Comparison of ENCODE assay signal across 8 mouse cellular contexts in the genomic region with DNA sequence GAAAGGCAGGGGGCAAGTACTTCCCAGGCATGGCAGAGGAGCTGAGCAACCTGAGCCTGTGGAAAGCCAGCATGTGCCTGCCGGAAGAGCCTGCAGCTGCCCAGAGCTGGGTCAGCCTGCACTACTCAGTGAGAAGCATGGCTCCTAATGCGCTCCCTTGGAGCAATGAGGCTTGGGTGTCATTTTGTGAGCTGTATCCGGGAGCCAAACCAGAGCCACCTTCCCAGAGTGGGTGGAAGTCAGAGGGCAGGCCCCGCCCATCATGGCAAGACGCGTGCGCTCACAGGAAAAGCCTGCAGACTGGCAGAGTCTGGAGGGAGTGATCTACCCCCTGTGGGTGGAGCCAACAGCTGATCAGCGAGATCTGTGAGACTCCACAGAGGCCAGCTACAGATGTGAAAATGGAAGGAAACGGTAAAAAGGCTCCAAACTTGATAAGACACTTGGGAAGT.
DNase-seq lines count a peak whose midpoint lies in the region; ATAC-seq lines count a peak whose summit lies in the region.

No protein-coding gene starts in this region.

- no peaks in the 10 kb centered on the region for H3K4me1 ChIP-seq in embryonic facial prominence, embryonic 14.5 days (ENCODE audit: control insufficient read depth, insufficient read depth, low read length)
- H3K4me1 ChIP-seq in heart, embryonic 11.5 days (ENCODE audit: control insufficient read depth, insufficient read depth, low read length) = no peaks in the 10 kb centered on the region

- H3K4me2 ChIP-seq in embryonic facial prominence, embryonic 14.5 days (ENCODE audit: low read depth, low read length) = peak overlapping the region; percentile 66
- H3K4me2 ChIP-seq in heart, embryonic 11.5 days = peak overlapping the region; percentile 70

- 0% methylated on average over 9 of the region's 9 CpGs for WGBS in embryonic facial prominence, embryonic 14.5 days
- under 1% methylated on average over 9 of the region's 9 CpGs for WGBS in heart, embryonic 11.5 days (ENCODE audit: insufficient replicate concordance)

- ATAC-seq in CD4-positive, CD25-positive, alpha-beta regulatory T cell, adult 4 months = peak; percentile 99
- ATAC-seq in embryonic facial prominence, embryonic 14.5 days (ENCODE audit: low read depth) = peak; percentile 97
- ATAC-seq in heart, embryonic 11.5 days (replicated peaks; ENCODE audit: insufficient number of reproducible peaks, low FRiP score, low TSS enrichment) = peak; percentile 86

- H3K9me3 ChIP-seq in embryonic facial prominence, embryonic 14.5 days (ENCODE audit: control insufficient read depth, low read length) = no peaks in the 10 kb centered on the region
- H3K9me3 ChIP-seq in heart, embryonic 11.5 days (replicated peaks; ENCODE audit: control insufficient read depth, low read length) = no peaks in the 10 kb centered on the region

- no peak overlapping the region for H3K27ac ChIP-seq in embryonic facial prominence, embryonic 14.5 days (replicated peaks; ENCODE audit: low read depth, low read length)
- H3K27ac ChIP-seq in heart, embryonic 11.5 days (ENCODE audit: low read depth, low read length) = 0 out of 2 replicates have a peak overlapping the region, but pooled peaks have one; percentile 46

- peak; percentile 76 for DNase-seq in ZHBTc4 (ENCODE audit: low read depth, low spot score)
- DNase-seq in embryonic facial prominence, embryonic 14.5 days (ENCODE audit: low spot score) = peak; percentile 92
- DNase-seq in kidney, adult 9 months = peak; percentile 81
- peak; percentile 80 for DNase-seq in lung, postnatal 10 days
- DNase-seq in ovary, postnatal 36 days (ENCODE audit: low spot score) = peak; percentile 68
- DNase-seq in urinary bladder, postnatal 25 days (ENCODE audit: low spot score) = peak; percentile 38

- H3K9ac ChIP-seq in embryonic facial prominence, embryonic 14.5 days (ENCODE audit: low read depth, low read length) = peak overlapping the region; percentile 52; the same call in 1 of the 2 replicates
- H3K9ac ChIP-seq in heart, embryonic 11.5 days (ENCODE audit: low read depth, low read length) = peak overlapping the region; percentile 48; the same call in 1 of the 2 replicates

- H3K27me3 ChIP-seq in embryonic facial prominence, embryonic 14.5 days (replicated peaks; ENCODE audit: control insufficient read depth, insufficient read depth, low read length) = no peaks in the 10 kb centered on the region
- H3K27me3 ChIP-seq in heart, embryonic 11.5 days (ENCODE audit: control insufficient read depth, insufficient read depth, low read length) = no peaks in the 10 kb centered on the region

- peak overlapping the region; percentile 39 for H3K4me3 ChIP-seq in embryonic facial prominence, embryonic 14.5 days (ENCODE audit: low read depth, low read length)
- H3K4me3 ChIP-seq in heart, embryonic 11.5 days (ENCODE audit: low read depth, low read length) = peak overlapping the region; percentile 36

- no peaks in the 10 kb centered on the region for H3K36me3 ChIP-seq in embryonic facial prominence, embryonic 14.5 days (ENCODE audit: control insufficient read depth, insufficient read depth, low read length)
- no peaks in the 10 kb centered on the region for H3K36me3 ChIP-seq in heart, embryonic 11.5 days (ENCODE audit: control insufficient read depth, insufficient read depth, low read length)

Comparison
In these comparisons a context has a peak if more than half of its experiments do, and no peak if none do; other contexts are left out.
1. DNase-seq: peak in every context shown above with its lines; median percentile 92 in embryonic facial prominence, embryonic 14.5 days; 81 in kidney, adult 9 months; 80 in lung, postnatal 10 days; 76 in ZHBTc4; 68 in ovary, postnatal 36 days; 38 in urinary bladder, postnatal 25 days.